Mouse (Mus musculus) liver, embryonic 14.5 days (tissue): ENCODE measurements around the gene Tmc7.

Experiments used
- CTCF ChIP-seq: IDR thresholded peaks from 2 replicates; pipeline ENCODE4 v1.5.1; 2016; ENCODE audit warnings: antibody characterized with exemption, low read depth, control low read depth
- EP300 ChIP-seq: IDR thresholded peaks from 2 replicates; pipeline ENCODE4 v1.6.1; 2016; ENCODE audit warnings: antibody characterized with exemption, low read depth

- TF ChIP-seq EP300 = peak; percentile 74
- TF ChIP-seq CTCF = no peak
Observed at GRCm38 (mm10) chr7:118533178-118533578, 51.4 kb downstream of the Tmc7 start, which contains the start of gene Coq7.
